Mouse (Mus musculus) kidney, adult 2 months (tissue): ENCODE results near the gene Zcchc18.

Experiments
- CTCF ChIP-seq: fragments of 200-500 bp; conservative IDR thresholded peaks from 2 replicates; pipeline ENCODE4 v1.5.1; 2011; ENCODE audit warnings: low read depth, mild to moderate bottlenecking, control low read depth, low read length, moderate library complexity, mixed read lengths; ENCODE audit not compliant: insufficient read depth, insufficient read length
- POLR2A ChIP-seq: fragments of 200-500 bp; IDR thresholded peaks from one replicate; pipeline ENCODE4 v1.6.1; 2011; ENCODE audit warnings: low read depth, low read length, control low read depth

DNA sequence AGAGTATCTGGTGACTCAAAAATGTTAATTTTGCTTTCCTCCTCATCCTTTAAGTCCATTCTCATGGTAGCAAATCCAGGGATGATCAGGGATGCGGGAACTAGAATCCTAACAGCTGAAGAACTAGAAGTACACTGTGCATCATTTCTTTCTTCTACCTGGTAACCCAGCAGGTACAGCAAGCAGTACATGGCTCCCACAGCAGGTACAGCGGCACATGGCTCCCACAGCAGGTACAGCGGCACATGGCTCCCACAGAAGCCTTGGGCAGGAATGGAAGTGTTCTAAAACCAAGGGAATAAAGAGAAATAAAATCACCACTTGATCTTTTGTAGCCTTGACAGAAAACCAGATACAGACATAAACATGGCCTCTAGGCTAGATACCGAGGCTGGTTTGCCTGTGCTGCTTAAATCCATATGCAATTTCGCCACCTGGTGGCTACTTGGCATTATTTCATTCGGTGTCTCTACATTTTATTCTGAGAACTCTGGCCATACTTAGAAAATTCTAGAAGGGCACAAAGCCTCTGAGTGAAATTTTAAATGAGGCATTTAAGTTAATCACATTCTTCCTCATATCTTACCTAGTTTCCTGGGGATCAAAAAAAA, 22.2 kb downstream of the Zcchc18 start:
- TF ChIP-seq CTCF (peak; percentile 49), POLR2A (no peak)
